1 mouse cellular context compared by ENCODE assay signal in the genomic region with DNA sequence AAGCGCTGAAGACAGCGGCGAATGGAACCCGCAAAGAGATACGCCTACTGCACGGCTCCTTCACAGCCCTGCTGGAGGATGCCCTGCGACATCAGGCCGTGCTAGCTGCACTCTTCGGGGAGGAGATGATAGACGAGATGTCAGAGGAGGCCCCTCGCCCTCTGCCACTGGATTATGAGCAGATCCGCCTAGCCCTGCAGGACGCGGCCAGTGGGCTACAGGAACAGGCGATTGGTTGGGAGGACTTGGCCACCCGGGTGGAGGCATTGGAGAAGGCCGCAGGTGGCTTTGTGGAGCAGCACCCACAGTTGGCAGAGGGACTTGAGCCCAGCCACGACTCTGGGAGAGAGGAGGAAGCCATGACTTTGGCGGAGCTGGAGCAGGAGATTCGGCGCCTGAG.
TF ChIP-seq lines count a peak whose summit lies in the region.

No protein-coding gene starts in this region.

TF ChIP-seq in ES-E14, 5 proteins besides CTCF, POLR2A, EP300 and RAD21 (continued from another document):
- TF ChIP-seq HCFC1 (IDR thresholded peaks at IDR 0.05; ENCODE audit: borderline replicate concordance, insufficient read depth, low read length) = no peak
